Comparison of ENCODE assay signal across 8 mouse cellular contexts in the genomic region with DNA sequence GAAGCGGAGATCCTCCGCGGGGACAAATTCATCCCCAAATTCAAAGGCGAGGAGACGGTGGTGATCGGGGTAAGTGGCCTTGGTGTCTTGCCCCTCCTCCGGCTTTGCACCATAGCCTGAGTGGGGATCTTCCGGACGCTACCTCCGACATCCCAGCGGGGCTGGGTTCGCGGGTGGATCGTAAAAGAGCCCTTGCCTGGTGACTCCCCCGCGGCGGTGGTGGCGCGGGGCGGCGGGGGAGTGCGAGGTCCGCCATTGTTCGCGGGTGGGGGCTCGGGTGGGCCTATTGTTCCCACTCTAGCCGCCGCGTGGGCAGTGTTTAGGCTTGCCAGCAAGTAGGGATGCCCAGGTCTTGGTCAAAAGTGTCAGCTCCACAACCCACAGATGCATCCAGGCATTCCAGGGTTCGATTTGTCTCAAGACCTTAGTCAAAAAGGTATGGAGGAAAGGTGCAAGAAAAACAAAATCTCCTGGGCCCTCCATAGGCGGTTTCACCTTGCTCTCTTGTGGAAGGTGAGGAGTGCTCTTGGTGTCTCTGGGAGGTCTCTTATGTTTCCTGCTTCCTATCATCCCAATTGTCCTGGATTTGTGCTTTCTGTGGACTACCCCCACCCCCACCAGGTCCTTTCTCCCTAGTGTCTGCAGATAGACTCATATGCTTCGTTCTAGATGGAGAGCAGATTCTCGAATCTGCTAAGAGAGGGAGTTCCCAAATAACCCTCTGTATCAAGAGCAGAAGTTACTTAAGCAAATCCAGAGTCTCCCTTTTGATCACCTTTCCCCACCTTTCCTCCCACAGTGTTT. TPM values are rescaled to one million over a fixed set of nuclear protein-coding genes. Genes with fewer than 3 reads are reported as not detected.
A peak's percentile ranks its signal among the peaks of the same experiment; 100 is the strongest.
DNase-seq lines count a peak whose midpoint lies in the region; ATAC-seq lines count a peak whose summit lies in the region.
"Had no signal": no experiment of that assay in that cellular context is flagged by ENCODE, and none has a peak within 500 bp of the region (broad histone marks: within the 10 kb centered on the region; RNA-seq: fewer than 3 reads in every experiment).

No protein-coding gene starts in this region.

- no peaks in the 10 kb centered on the region for H3K9me3 ChIP-seq in forebrain, embryonic 15.5 days
- H3K9me3 ChIP-seq in limb, embryonic 12.5 days: no peaks in the 10 kb centered on the region

- peak; percentile 36 for ATAC-seq in forebrain, embryonic 15.5 days (replicated peaks)
- ATAC-seq in limb, embryonic 12.5 days (ENCODE audit: insufficient number of reproducible peaks, insufficient read depth, low FRiP score, low TSS enrichment, low read depth): peak; percentile 23; the same call in 1 of the 2 replicates

- H3K4me1 ChIP-seq in forebrain, embryonic 15.5 days: peaks cover 26% of the 10 kb centered on the region
- H3K4me1 ChIP-seq in limb, embryonic 12.5 days (replicated peaks): peaks cover 15% of the 10 kb centered on the region

- under 1% methylated on average over 33 of the region's 33 CpGs for WGBS in forebrain, embryonic 15.5 days
- WGBS in limb, embryonic 12.5 days: 1% methylated on average over 33 of the region's 33 CpGs

- peaks cover 4% of the 10 kb centered on the region; the same call in 1 of the 2 replicates for H3K36me3 ChIP-seq in forebrain, embryonic 15.5 days
- H3K36me3 ChIP-seq in limb, embryonic 12.5 days: peaks cover 14% of the 10 kb centered on the region; the same call in 1 of the 2 replicates

- H3K4me3 ChIP-seq in forebrain, embryonic 15.5 days: peak overlapping the region; percentile 88
- H3K4me3 ChIP-seq in limb, embryonic 12.5 days (replicated peaks): peak overlapping the region; percentile 82

- H3K4me2 ChIP-seq in forebrain, embryonic 15.5 days (replicated peaks): peak overlapping the region; percentile 54
- peak overlapping the region; percentile 92 for H3K4me2 ChIP-seq in limb, embryonic 12.5 days

- peak; percentile 45 for DNase-seq in retina, embryonic 14.5 days (ENCODE audit: low spot score)
- no peak for DNase-seq in retina, postnatal 1 day
- DNase-seq in cerebellum, adult 8-10 months: peak; percentile 64
- peak; percentile 59 for DNase-seq in right cerebral cortex, postnatal 25 days
- no peak for DNase-seq in adrenal gland, adult 8-10 months

- no peaks in the 10 kb centered on the region for H3K27me3 ChIP-seq in forebrain, embryonic 15.5 days
- H3K27me3 ChIP-seq in limb, embryonic 12.5 days: no peaks in the 10 kb centered on the region

- H3K27ac ChIP-seq in forebrain, embryonic 15.5 days (replicated peaks): peak overlapping the region; percentile 94
- peak overlapping the region; percentile 53; the same call in 1 of the 2 replicates for H3K27ac ChIP-seq in limb, embryonic 12.5 days

- peak overlapping the region; percentile 96 for H3K9ac ChIP-seq in forebrain, embryonic 15.5 days (replicated peaks)
- H3K9ac ChIP-seq in limb, embryonic 12.5 days (replicated peaks): peak overlapping the region; percentile 72

RNA-seq across cellular contexts. Expression of a gene that starts 0.8 kb away (rescaled TPM):
- 171 and 172 TPM in 2 replicates for polyA plus RNA-seq in forebrain, embryonic 15.5 days (2015; fragmentation: Nextera tagmentation; extraction: Ambion mirVana)
- 13.2 and 15.0 TPM in 2 replicates for polyA plus RNA-seq in limb, embryonic 12.5 days (2016; fragmentation: Nextera tagmentation; extraction: Ambion mirVana)
- total RNA-seq in adrenal gland, adult 8-10 months (2022): 10 to 100 TPM; 10.0 to 17.4 (median 13.4) TPM
- polyA plus RNA-seq: erythroblast, embryonic 14.5 days had no signal

Comparison
In these comparisons a context has a peak if more than half of its experiments do, and no peak if none do; other contexts are left out.
1. DNase-seq: peak in retina, embryonic 14.5 days (single experiment), cerebellum, adult 8-10 months (single experiment) and right cerebral cortex, postnatal 25 days (single experiment); none in retina, postnatal 1 day (single experiment) and adrenal gland, adult 8-10 months (single experiment).
2. RNA of a gene that starts 0.8 kb away (polyA plus RNA-seq): 171 to 172 TPM in forebrain, embryonic 15.5 days; 13.2 to 15.0 TPM in limb, embryonic 12.5 days; every median in the first group is over 10 times any median in the second.